Mouse (Mus musculus) liver, adult 2 months (tissue): ENCODE results near the gene Pdlim7.
A peak's percentile ranks its signal among the peaks of the same experiment; 100 is the strongest.

Experiments
- CTCF ChIP-seq: fragments of 200-500 bp; IDR thresholded peaks from 2 replicates; pipeline ENCODE4 v1.5.1; 2011; ENCODE audit warnings: low read depth, low read length, control low read depth
- POLR2A ChIP-seq: fragments of 200-500 bp; IDR thresholded peaks from 2 replicates; pipeline ENCODE4 v1.6.1; 2011; ENCODE audit warnings: low read length, control low read depth; ENCODE audit not compliant: insufficient read depth; ENCODE audit errors: extremely low read depth

- TF ChIP-seq POLR2A (no peak), CTCF (peak; percentile 63)
Observed at GRCm38 (mm10) chr13:55468851-55469560, 44.5 kb downstream of the Pdlim7 start.
